Mouse (Mus musculus): Measurements from ENCODE around the gene Bsdc1.
"Not testable (repeated sequence)": the region's sequence is repeated elsewhere in the genome, so short reads cannot be mapped to it uniquely, and the experiment has no call there.

Bsdc1 gene

DNA sequence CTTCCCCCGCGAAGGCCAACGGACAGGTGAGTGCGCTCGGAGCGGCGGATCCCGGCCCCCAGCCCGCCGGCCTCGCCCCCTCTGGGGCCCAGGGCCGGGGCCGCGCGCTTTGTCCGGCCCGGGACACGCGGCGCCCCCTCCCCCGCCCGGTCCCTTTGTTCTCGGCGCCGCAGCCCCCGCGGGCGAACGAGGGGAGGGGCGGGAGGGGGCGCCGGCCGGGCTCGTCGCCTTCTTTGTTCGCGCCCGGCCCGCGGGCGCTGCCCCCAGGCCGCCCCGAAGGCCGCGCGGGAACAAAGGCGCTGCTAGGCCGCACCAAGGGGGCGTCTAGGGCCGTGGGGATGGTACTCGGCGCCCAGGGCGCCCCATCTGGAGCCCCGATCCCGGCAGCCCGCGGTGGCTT lies 52.5 kb downstream of the Bsdc1 start:
- no peaks in the 10 kb centered on the region for H3K9me3 ChIP-seq (ENCODE audit: low read length)
- peaks cover 72% of the 10 kb centered on the region for H3K4me1 ChIP-seq (replicated peaks; ENCODE audit: low read depth, low read length)
- no peaks in the 10 kb centered on the region for H3K27me3 ChIP-seq (ENCODE audit: insufficient read depth, low read length)
- H3K4me3 ChIP-seq (replicated peaks; ENCODE audit: low read length): peak overlapping the region; percentile 91
- TF ChIP-seq CTCF (conservative IDR thresholded peaks at IDR 0.05; ENCODE audit: low read length) (no peak), POU5F1 (IDR thresholded peaks at IDR 0.05; ENCODE audit: borderline replicate concordance, low read length) (no peak), NANOG (IDR thresholded peaks at IDR 0.05; ENCODE audit: borderline replicate concordance, low read length) (no peak)
- H3K36me3 ChIP-seq (ENCODE audit: insufficient read depth, low read length): peaks cover 40% of the 10 kb centered on the region

DNA sequence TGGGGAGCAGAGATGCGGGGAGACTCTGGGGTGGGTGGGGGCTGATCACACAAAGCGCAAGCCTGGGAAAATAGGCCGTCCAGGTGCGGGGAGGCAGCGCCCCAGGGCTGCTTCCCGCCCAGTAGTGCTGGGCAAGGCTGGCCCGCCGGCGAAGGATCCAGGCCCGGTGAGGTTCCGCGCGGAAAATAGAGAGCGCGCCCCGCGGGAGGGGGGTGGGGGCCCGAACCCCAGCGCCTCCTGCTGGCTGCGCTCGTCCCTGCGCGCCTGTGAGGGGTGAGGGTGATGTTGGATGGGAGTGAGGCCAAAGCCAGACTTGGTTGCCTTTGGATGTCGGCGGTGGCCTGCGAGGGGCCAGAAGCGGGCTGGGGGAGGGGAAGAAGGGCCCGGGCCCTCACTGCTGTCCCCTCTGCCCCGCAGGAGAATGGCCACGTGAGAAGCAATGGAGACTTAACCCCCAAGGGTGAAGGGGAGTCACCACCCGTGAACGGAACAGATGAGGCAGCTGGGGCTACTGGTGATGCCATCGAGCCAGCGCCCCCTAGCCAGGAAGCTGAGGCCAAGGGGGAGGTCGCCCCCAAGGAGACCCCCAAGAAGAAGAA lies 53.0 kb downstream of the Bsdc1 start:
- peaks cover 45% of the 10 kb centered on the region for H3K36me3 ChIP-seq (ENCODE audit: insufficient read depth, low read length)
- H3K27me3 ChIP-seq (ENCODE audit: insufficient read depth, low read length): no peaks in the 10 kb centered on the region
- H3K9me3 ChIP-seq (ENCODE audit: low read length): no peaks in the 10 kb centered on the region
- TF ChIP-seq CTCF (conservative IDR thresholded peaks at IDR 0.05; ENCODE audit: low read length) (no peak), NANOG (IDR thresholded peaks at IDR 0.05; ENCODE audit: borderline replicate concordance, low read length) (no peak), POU5F1 (IDR thresholded peaks at IDR 0.05; ENCODE audit: borderline replicate concordance, low read length) (no peak)
- H3K4me1 ChIP-seq (replicated peaks; ENCODE audit: low read depth, low read length): peaks cover 67% of the 10 kb centered on the region
- peak overlapping the region; percentile 91 for H3K4me3 ChIP-seq (replicated peaks; ENCODE audit: low read length)

DNA sequence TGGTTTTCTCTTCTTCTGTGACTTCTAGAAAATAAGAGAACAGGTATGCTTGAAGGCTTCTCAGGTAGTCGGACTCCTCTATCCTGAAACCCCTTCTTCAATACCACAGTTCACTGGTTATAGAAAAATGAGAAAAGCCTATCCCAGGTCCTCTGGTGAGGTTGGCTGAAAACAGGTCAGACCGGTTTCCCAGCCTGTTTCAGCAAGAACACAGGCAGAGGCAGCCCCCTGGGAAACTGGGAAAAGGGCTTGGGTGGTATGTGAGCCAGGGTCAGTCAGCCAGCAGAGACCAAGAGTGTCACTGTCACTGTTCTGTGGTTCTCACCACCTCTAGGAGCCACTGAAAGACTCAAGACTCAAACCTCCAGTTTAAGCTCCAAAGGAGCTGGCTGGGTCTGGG lies 55.5 kb downstream of the Bsdc1 start:
- Histone ChIP-seq H3K4me1 (replicated peaks; ENCODE audit: low read depth, low read length) (peaks cover 43% of the 10 kb centered on the region), H3K9me3 (ENCODE audit: low read length) (no peaks in the 10 kb centered on the region), H3K27me3 (ENCODE audit: insufficient read depth, low read length) (no peaks in the 10 kb centered on the region), H3K4me3 (replicated peaks; ENCODE audit: low read length) (no peak overlapping the region), H3K36me3 (ENCODE audit: insufficient read depth, low read length) (peaks cover 70% of the 10 kb centered on the region)
- TF ChIP-seq POU5F1 (IDR thresholded peaks at IDR 0.05; ENCODE audit: borderline replicate concordance, low read length): no peak
- no peak for TF ChIP-seq CTCF (conservative IDR thresholded peaks at IDR 0.05; ENCODE audit: low read length)
- TF ChIP-seq NANOG (IDR thresholded peaks at IDR 0.05; ENCODE audit: borderline replicate concordance, low read length): no peak

DNA sequence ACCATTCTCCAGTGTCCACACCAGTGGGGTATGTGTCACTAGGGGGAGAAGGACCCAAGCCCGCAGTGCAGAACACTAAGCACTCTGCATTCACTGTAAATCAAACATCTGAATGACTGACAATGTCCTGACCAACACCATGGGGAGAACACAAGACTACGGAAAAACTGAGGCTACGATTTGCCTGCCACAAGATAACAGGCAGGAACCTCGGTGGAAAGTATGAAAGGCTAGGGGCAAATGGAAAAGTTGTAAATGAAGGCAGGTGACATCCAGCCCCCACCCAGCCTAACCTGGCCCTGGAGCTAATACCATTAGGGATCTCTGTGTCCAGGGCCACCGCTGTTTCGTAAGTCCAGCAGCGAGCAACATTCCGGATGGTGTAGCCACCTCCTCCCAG lies 57.1 kb downstream of the Bsdc1 start:
- Histone ChIP-seq H3K36me3 (ENCODE audit: insufficient read depth, low read length) (peaks cover 86% of the 10 kb centered on the region), H3K27me3 (ENCODE audit: insufficient read depth, low read length) (no peaks in the 10 kb centered on the region), H3K4me3 (replicated peaks; ENCODE audit: low read length) (no peak overlapping the region), H3K9me3 (ENCODE audit: low read length) (no peaks in the 10 kb centered on the region), H3K4me1 (replicated peaks; ENCODE audit: low read depth, low read length) (peaks cover 30% of the 10 kb centered on the region)
- TF ChIP-seq NANOG (IDR thresholded peaks at IDR 0.05; ENCODE audit: borderline replicate concordance, low read length) (no peak), POU5F1 (IDR thresholded peaks at IDR 0.05; ENCODE audit: borderline replicate concordance, low read length) (no peak), CTCF (conservative IDR thresholded peaks at IDR 0.05; ENCODE audit: low read length) (no peak)

DNA sequence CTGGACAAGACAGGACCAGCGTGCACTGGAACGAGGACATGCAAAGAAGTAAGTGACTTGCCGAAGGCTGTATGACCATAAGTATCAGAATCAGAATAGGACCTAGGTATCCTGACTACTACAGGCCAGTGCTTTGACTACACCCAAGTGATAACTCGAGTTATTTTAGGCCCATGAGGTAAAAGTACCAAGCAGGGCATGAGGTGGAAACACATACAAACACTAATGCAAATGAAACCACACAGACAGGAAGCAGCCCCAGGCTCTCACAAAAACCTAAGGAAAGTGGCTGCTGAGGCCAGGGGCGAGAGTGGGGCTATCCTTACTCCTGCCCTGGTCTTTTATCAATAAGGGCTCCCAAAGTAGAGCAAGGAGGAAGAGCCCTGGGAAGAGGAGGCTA lies 64.0 kb downstream of the Bsdc1 start:
- Histone ChIP-seq H3K4me1 (replicated peaks; ENCODE audit: low read depth, low read length) (peaks cover 19% of the 10 kb centered on the region), H3K36me3 (ENCODE audit: insufficient read depth, low read length) (peaks cover 83% of the 10 kb centered on the region), H3K4me3 (replicated peaks; ENCODE audit: low read length) (no peak overlapping the region), H3K27me3 (ENCODE audit: insufficient read depth, low read length) (no peaks in the 10 kb centered on the region), H3K9me3 (ENCODE audit: low read length) (no peaks in the 10 kb centered on the region)
- no peak for TF ChIP-seq POU5F1 (IDR thresholded peaks at IDR 0.05; ENCODE audit: borderline replicate concordance, low read length)
- no peak for TF ChIP-seq CTCF (conservative IDR thresholded peaks at IDR 0.05; ENCODE audit: low read length)
- no peak for TF ChIP-seq NANOG (IDR thresholded peaks at IDR 0.05; ENCODE audit: borderline replicate concordance, low read length)

DNA sequence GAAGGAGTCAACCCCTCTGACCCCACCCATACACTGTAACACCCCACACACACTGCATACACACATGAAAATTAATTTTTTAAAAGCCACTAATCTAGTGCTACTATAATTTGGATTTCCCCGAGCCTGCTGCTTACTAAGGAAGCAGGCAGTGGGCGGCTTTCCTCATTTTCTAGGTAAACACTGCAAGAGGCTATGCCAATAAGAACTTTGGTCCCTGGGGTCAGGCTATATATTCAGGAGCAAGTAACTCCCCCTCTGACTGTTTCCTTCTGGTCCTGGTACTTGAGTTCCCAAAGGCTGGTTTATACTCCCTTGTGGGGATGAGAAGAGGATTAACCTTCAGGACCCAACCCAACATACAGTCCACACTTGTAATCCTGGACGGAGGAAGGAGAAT lies 64.5 kb downstream of the Bsdc1 start:
- H3K27me3 ChIP-seq (ENCODE audit: insufficient read depth, low read length): no peaks in the 10 kb centered on the region
- H3K36me3 ChIP-seq (ENCODE audit: insufficient read depth, low read length): peaks cover 84% of the 10 kb centered on the region
- H3K4me1 ChIP-seq (replicated peaks; ENCODE audit: low read depth, low read length): peaks cover 19% of the 10 kb centered on the region
- TF ChIP-seq NANOG (IDR thresholded peaks at IDR 0.05; ENCODE audit: borderline replicate concordance, low read length) (no peak), POU5F1 (IDR thresholded peaks at IDR 0.05; ENCODE audit: borderline replicate concordance, low read length) (no peak), CTCF (conservative IDR thresholded peaks at IDR 0.05; ENCODE audit: low read length) (no peak)
- no peaks in the 10 kb centered on the region for H3K9me3 ChIP-seq (ENCODE audit: low read length)
- no peak overlapping the region for H3K4me3 ChIP-seq (replicated peaks; ENCODE audit: low read length)

DNA sequence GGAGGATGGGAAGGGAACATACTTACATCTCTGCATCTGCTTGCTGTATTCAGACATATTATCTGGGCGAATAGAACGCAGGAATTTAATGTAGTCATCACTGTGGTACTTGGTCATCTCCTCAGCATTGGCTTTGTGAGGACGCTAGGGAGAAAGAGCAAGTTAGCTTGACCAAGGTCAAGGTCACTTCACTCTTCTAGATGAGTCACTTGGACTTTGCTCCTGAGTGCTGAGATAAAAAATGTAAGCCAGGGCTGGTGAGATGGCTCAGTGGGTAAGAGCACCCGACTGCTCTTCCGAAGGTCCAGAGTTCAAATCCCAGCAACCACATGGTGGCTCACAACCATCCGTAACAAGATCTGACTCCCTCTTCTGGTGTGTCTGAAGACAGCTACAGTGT lies 67.5 kb downstream of the Bsdc1 start:
- H3K9me3 ChIP-seq (ENCODE audit: low read length); H3K27me3 ChIP-seq (ENCODE audit: insufficient read depth, low read length); H3K4me3 ChIP-seq (replicated peaks; ENCODE audit: low read length): not testable (repeated sequence)
- peaks cover 30% of the 10 kb centered on the region for H3K4me1 ChIP-seq (replicated peaks; ENCODE audit: low read depth, low read length)
- peaks cover 79% of the 10 kb centered on the region for H3K36me3 ChIP-seq (ENCODE audit: insufficient read depth, low read length)
